Mouse (Mus musculus): ENCODE measurements around the gene Tnp1. TPM values are rescaled to one million over a fixed set of nuclear protein-coding genes. Genes with fewer than 3 reads are reported as not detected.

Tnp1 gene
- polyA plus RNA-seq, 1 experiment from 2014 or later, result not detected

- no peaks in the 10 kb centered on the region for H3K36me3 ChIP-seq (ENCODE audit: control insufficient read depth, insufficient read depth)
- H3K4me3 ChIP-seq (ENCODE audit: low read length), result no peak overlapping the region
- no peak overlapping the region for H3K27ac ChIP-seq (ENCODE audit: low read length)
- no peak for ATAC-seq (replicated peaks; ENCODE audit: extremely low read depth, insufficient read depth, low FRiP score)
- no peaks in the 10 kb centered on the region for H3K27me3 ChIP-seq (ENCODE audit: control insufficient read depth, insufficient read depth, low read length)
- H3K4me2 ChIP-seq (ENCODE audit: low read depth, low read length), result no peak overlapping the region
- no peaks in the 10 kb centered on the region for H3K4me1 ChIP-seq (ENCODE audit: control insufficient read depth, insufficient read depth, low read length)
- no peaks in the 10 kb centered on the region for H3K9me3 ChIP-seq (replicated peaks; ENCODE audit: control insufficient read depth, low read length)
- no peak overlapping the region for H3K9ac ChIP-seq (ENCODE audit: low read length)
- WGBS, result 84% methylated on average over 6 of the region's 6 CpGs
Observed at GRCm38 (mm10) chr1:73028741-73029140, 13.0 kb upstream of the Tnp1 start.

- Histone ChIP-seq H3K4me2 (ENCODE audit: low read depth, low read length) (no peak overlapping the region), H3K27ac (ENCODE audit: low read length) (no peak overlapping the region), H3K4me3 (ENCODE audit: low read length) (no peak overlapping the region), H3K9me3 (replicated peaks; ENCODE audit: control insufficient read depth, low read length) (no peaks in the 10 kb centered on the region), H3K27me3 (ENCODE audit: control insufficient read depth, insufficient read depth, low read length) (no peaks in the 10 kb centered on the region), H3K4me1 (ENCODE audit: control insufficient read depth, insufficient read depth, low read length) (no peaks in the 10 kb centered on the region), H3K36me3 (ENCODE audit: control insufficient read depth, insufficient read depth) (no peaks in the 10 kb centered on the region), H3K9ac (ENCODE audit: low read length) (no peak overlapping the region)
- no peak for ATAC-seq (replicated peaks; ENCODE audit: extremely low read depth, insufficient read depth, low FRiP score)
- WGBS, result 80% methylated on average over 4 of the region's 4 CpGs
Observed at GRCm38 (mm10) chr1:73027381-73027780, 11.7 kb upstream of the Tnp1 start.

- H3K36me3 ChIP-seq (ENCODE audit: control insufficient read depth, insufficient read depth), result no peaks in the 10 kb centered on the region
- H3K27ac ChIP-seq (ENCODE audit: low read length), result no peak overlapping the region
- 52% methylated on average over 5 of the region's 5 CpGs for WGBS
Observed at GRCm38 (mm10) chr1:73026786-73027299, 11.1 kb upstream of the Tnp1 start.

GRCm38 (mm10) chr1:73026157-73026556 is 10.4 kb upstream of the Tnp1 start:
- no peaks in the 10 kb centered on the region for H3K27me3 ChIP-seq (ENCODE audit: control insufficient read depth, insufficient read depth, low read length)
- H3K27ac ChIP-seq (ENCODE audit: low read length), result no peak overlapping the region
- H3K4me3 ChIP-seq (ENCODE audit: low read length), result no peak overlapping the region
- H3K9ac ChIP-seq (ENCODE audit: low read length), result no peak overlapping the region
- H3K4me1 ChIP-seq (ENCODE audit: control insufficient read depth, insufficient read depth, low read length), result no peaks in the 10 kb centered on the region
- H3K9me3 ChIP-seq (replicated peaks; ENCODE audit: control insufficient read depth, low read length), result no peaks in the 10 kb centered on the region
- ATAC-seq (replicated peaks; ENCODE audit: extremely low read depth, insufficient read depth, low FRiP score), result no peak
- H3K4me2 ChIP-seq (ENCODE audit: low read depth, low read length), result no peak overlapping the region
- WGBS, result 68% methylated on average over 3 of the region's 3 CpGs
- H3K36me3 ChIP-seq (ENCODE audit: control insufficient read depth, insufficient read depth), result no peaks in the 10 kb centered on the region

More at GRCm38 (mm10) chr1:73026786-73027299, 11.1 kb upstream of the Tnp1 start:
- Histone ChIP-seq H3K9ac (ENCODE audit: low read length) (no peak overlapping the region), H3K4me1 (ENCODE audit: control insufficient read depth, insufficient read depth, low read length) (no peaks in the 10 kb centered on the region), H3K9me3 (replicated peaks; ENCODE audit: control insufficient read depth, low read length) (no peaks in the 10 kb centered on the region), H3K4me2 (ENCODE audit: low read depth, low read length) (no peak overlapping the region), H3K4me3 (ENCODE audit: low read length) (no peak overlapping the region), H3K27me3 (ENCODE audit: control insufficient read depth, insufficient read depth, low read length) (no peaks in the 10 kb centered on the region)
- ATAC-seq (replicated peaks; ENCODE audit: extremely low read depth, insufficient read depth, low FRiP score), result no peak

GRCm38 (mm10) chr1:73006847-73007246 is 8.9 kb downstream of the Tnp1 start:
- no peaks in the 10 kb centered on the region for H3K36me3 ChIP-seq (ENCODE audit: control insufficient read depth, insufficient read depth)
- H3K9ac ChIP-seq (ENCODE audit: low read length), result no peak overlapping the region
- H3K9me3 ChIP-seq (replicated peaks; ENCODE audit: control insufficient read depth, low read length), result no peaks in the 10 kb centered on the region
- H3K4me2 ChIP-seq (ENCODE audit: low read depth, low read length), result no peak overlapping the region
- H3K4me1 ChIP-seq (ENCODE audit: control insufficient read depth, insufficient read depth, low read length), result no peaks in the 10 kb centered on the region
- H3K27ac ChIP-seq (ENCODE audit: low read length), result no peak overlapping the region
- H3K4me3 ChIP-seq (ENCODE audit: low read length), result no peak overlapping the region
- ATAC-seq (replicated peaks; ENCODE audit: extremely low read depth, insufficient read depth, low FRiP score), result no peak
- WGBS, result 98% methylated on average over 1 of the region's 1 CpGs
- no peaks in the 10 kb centered on the region for H3K27me3 ChIP-seq (ENCODE audit: control insufficient read depth, insufficient read depth, low read length)

GRCm38 (mm10) chr1:73004890-73005289 is 10.8 kb downstream of the Tnp1 start:
- WGBS, result 86% methylated on average over 2 of the region's 2 CpGs

GRCm38 (mm10) chr1:73002637-73003036 is 13.1 kb downstream of the Tnp1 start:
- ATAC-seq (replicated peaks; ENCODE audit: extremely low read depth, insufficient read depth, low FRiP score), result no peak
- H3K4me2 ChIP-seq (ENCODE audit: low read depth, low read length), result no peak overlapping the region
- no peak overlapping the region for H3K27ac ChIP-seq (ENCODE audit: low read length)
- no peaks in the 10 kb centered on the region for H3K36me3 ChIP-seq (ENCODE audit: control insufficient read depth, insufficient read depth)
- 46% methylated on average over 5 of the region's 5 CpGs for WGBS
- H3K27me3 ChIP-seq (ENCODE audit: control insufficient read depth, insufficient read depth, low read length), result no peaks in the 10 kb centered on the region
- no peak overlapping the region for H3K4me3 ChIP-seq (ENCODE audit: low read length)
- H3K9ac ChIP-seq (ENCODE audit: low read length), result no peak overlapping the region
- peaks cover 4% of the 10 kb centered on the region; the same call in 1 of the 2 replicates for H3K4me1 ChIP-seq (ENCODE audit: control insufficient read depth, insufficient read depth, low read length)
- H3K9me3 ChIP-seq (replicated peaks; ENCODE audit: control insufficient read depth, low read length), result no peaks in the 10 kb centered on the region

More at GRCm38 (mm10) chr1:73004890-73005289, 10.8 kb downstream of the Tnp1 start:
- ATAC-seq (replicated peaks; ENCODE audit: extremely low read depth, insufficient read depth, low FRiP score), result no peak
- H3K27me3 ChIP-seq (ENCODE audit: control insufficient read depth, insufficient read depth, low read length), result no peaks in the 10 kb centered on the region
- no peak overlapping the region for H3K4me2 ChIP-seq (ENCODE audit: low read depth, low read length)
- H3K4me1 ChIP-seq (ENCODE audit: control insufficient read depth, insufficient read depth, low read length), result no peaks in the 10 kb centered on the region
- H3K36me3 ChIP-seq (ENCODE audit: control insufficient read depth, insufficient read depth), result no peaks in the 10 kb centered on the region
- H3K9me3 ChIP-seq (replicated peaks; ENCODE audit: control insufficient read depth, low read length), result no peaks in the 10 kb centered on the region
- H3K4me3 ChIP-seq (ENCODE audit: low read length), result no peak overlapping the region
- no peak overlapping the region for H3K9ac ChIP-seq (ENCODE audit: low read length)
- no peak overlapping the region for H3K27ac ChIP-seq (ENCODE audit: low read length)

- Histone ChIP-seq H3K36me3 (ENCODE audit: control insufficient read depth, insufficient read depth) (no peaks in the 10 kb centered on the region), H3K27ac (ENCODE audit: low read length) (no peak overlapping the region), H3K27me3 (ENCODE audit: control insufficient read depth, insufficient read depth, low read length) (no peaks in the 10 kb centered on the region), H3K4me3 (ENCODE audit: low read length) (no peak overlapping the region), H3K4me1 (ENCODE audit: control insufficient read depth, insufficient read depth, low read length) (peaks cover 4% of the 10 kb centered on the region; the same call in 1 of the 2 replicates), H3K9ac (ENCODE audit: low read length) (no peak overlapping the region), H3K4me2 (ENCODE audit: low read depth, low read length) (no peak overlapping the region), H3K9me3 (replicated peaks; ENCODE audit: control insufficient read depth, low read length) (no peaks in the 10 kb centered on the region)
- no peak for ATAC-seq (replicated peaks; ENCODE audit: extremely low read depth, insufficient read depth, low FRiP score)
- 70% methylated on average over 5 of the region's 5 CpGs for WGBS
Observed at GRCm38 (mm10) chr1:73001961-73002360, 13.7 kb downstream of the Tnp1 start.

- Histone ChIP-seq H3K4me3 (ENCODE audit: low read length) (no peak overlapping the region), H3K9ac (ENCODE audit: low read length) (no peak overlapping the region), H3K9me3 (replicated peaks; ENCODE audit: control insufficient read depth, low read length) (no peaks in the 10 kb centered on the region), H3K4me1 (ENCODE audit: control insufficient read depth, insufficient read depth, low read length) (peaks cover 4% of the 10 kb centered on the region; the same call in 1 of the 2 replicates), H3K27ac (ENCODE audit: low read length) (no peak overlapping the region), H3K36me3 (ENCODE audit: control insufficient read depth, insufficient read depth) (no peaks in the 10 kb centered on the region), H3K27me3 (ENCODE audit: control insufficient read depth, insufficient read depth, low read length) (no peaks in the 10 kb centered on the region), H3K4me2 (ENCODE audit: low read depth, low read length) (no peak overlapping the region)
- ATAC-seq (replicated peaks; ENCODE audit: extremely low read depth, insufficient read depth, low FRiP score), result no peak
- WGBS, result 89% methylated on average over 5 of the region's 5 CpGs
Observed at GRCm38 (mm10) chr1:72994751-72995528, 20.8 kb downstream of the Tnp1 start.

Measured in heart, embryonic 16.5 days (tissue).